Mouse (Mus musculus): ENCODE results near the gene Cd22.

DNA sequence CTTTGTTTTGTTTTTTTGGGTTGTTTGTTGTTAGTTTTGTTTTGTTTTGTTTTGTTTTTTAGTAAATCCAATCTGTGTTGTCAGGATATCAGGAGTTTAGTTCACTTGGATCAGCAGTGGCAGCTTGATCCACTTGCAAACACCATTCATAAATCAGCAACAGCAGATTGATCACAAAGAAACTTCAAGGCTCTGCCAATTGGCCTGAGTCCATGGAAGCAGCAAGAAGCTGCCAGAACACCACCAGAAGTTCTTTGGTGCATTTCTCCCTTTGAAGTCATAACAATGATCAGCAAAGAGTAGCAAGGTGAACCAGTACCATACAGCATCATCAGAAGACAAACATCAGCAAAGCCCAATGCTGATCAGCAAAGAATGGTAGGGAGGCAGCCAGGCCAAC, 3.9 kb upstream of the Cd22 start:
- TF ChIP-seq CTCF (IDR thresholded peaks at IDR 0.05; ENCODE audit: extremely low read depth, insufficient read depth, low read length) (no peak), POLR2A (IDR thresholded peaks at IDR 0.05; ENCODE audit: extremely low read depth, insufficient read depth, low read length) (no peak)
